Mouse (Mus musculus): ENCODE results near the gene Trpc3.

Trpc3 gene

DNA sequence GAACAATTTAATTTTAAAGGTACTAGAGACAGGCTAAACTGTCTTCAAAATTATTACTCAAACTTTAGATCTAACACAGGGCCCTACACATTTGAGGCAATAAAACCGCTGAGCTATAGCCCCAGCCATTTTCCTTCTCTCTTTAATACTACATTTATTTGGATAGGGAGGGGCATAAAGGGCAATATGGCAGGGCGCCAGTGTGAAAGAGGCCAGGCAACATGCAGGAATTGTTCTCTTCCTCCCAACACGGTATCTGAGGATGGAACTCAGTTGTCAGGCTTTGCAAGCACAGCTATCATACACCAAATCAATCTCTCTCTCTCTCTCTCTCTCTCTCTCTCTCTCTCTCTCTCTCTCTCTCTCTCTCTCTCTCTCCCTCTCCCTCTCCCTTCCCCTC, 91.2 kb downstream of the Trpc3 start:
- no peak for DNase-seq

DNA sequence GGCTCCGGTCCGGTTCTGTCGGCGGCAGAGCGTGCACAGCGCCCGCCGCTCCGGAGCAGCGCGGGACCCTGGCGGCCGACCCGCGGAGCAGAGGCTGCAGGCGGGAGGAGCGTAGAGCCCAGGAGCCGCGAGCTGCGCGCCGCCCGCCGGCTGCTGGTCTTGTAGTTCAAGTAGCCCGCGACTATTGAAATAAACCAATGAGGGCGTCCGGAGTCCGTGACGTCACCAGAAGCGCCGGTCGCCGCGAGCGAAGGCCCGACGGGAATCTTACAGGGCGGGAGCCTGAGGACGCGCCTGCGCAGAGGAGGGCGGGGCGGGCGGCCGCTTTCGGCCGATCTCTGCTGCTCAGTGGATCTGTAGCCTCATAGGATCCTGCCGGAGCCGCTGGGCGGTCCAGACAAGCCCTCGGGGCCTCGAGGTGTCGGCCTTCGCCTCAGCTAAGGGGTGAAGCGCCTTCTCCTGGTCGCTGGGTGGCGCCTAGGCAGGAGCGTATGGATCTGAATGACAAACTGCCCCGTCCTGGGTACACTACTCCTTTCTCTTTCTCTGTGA, 118.1 kb downstream of the Trpc3 start, which contains the start of gene Ccna2:
Ccna2 (minus strand) TSS at position 324 of the 552 bp plus-strand sequence.
- DNase-seq = peak; percentile 97 to 98

- no peak for DNase-seq
These were observed 118.6 kb downstream of the Trpc3 start for GRCm38 (mm10) chr3:36571361-36571826.

Measured in cerebellum, postnatal 36 days (tissue).